Mouse (Mus musculus) spleen, adult 2 months (tissue): Measurements from ENCODE around the gene Cdc37.

ENCODE experiments used
- CTCF ChIP-seq: fragments of 200-500 bp; IDR thresholded peaks from 2 replicates; pipeline ENCODE4 v1.5.1; 2011; ENCODE audit warnings: mild to moderate bottlenecking, inconsistent platforms; ENCODE audit not compliant: insufficient read depth, insufficient read length, insufficient replicate concordance; ENCODE audit errors: extremely low read depth
- POLR2A ChIP-seq: fragments of 200-500 bp; IDR thresholded peaks from 2 replicates; pipeline ENCODE4 v1.6.1; 2011; ENCODE audit warnings: low read depth, low read length, inconsistent platforms

DNA sequence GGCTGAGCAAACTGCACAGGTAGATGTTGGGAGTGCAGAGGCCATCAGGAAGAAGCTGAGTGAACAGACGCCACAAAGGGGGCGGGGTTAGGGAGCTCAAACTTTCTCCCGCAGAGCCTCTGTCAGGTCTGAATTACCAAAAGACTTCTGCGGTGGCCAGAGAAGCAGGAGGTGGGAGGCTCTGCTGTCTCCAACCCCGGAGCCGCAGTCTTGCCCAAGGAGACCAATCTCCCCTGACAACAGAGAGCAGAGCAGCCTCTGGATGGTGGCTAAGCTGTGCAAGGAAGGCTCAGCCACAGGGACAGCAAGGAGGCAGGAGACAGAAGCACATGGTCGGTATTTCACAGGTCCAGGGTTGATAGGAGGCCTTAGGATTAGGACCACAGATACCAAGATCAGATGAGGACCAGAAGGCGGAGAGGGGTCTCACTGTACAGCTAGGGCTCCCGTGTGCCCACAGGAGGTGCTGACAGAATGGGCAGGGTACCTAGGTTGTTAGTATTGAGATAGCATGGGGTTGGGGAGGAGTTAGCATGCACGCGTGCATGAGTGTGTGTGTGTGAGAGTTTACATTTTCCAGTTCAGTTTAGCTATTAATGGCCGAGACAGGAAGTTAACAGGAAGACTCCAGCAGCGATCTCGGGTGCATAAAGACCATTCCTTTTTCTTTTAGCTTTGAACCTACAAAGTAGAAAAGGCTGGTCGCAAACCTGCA lies 49.2 kb downstream of the Cdc37 start:
- no peak for TF ChIP-seq CTCF
- TF ChIP-seq POLR2A = no peak
